Mouse (Mus musculus) heart, embryonic 10.5 days (tissue): ENCODE measurements at regions not wholly inside any gene's neighbourhood (a gene's known extent, or its start where the extent isn't known, plus 50 kb on each side); places are given as distances from the start of the nearest gene placed in this dataset.
A peak's percentile ranks its signal among the peaks of the same experiment; 100 is the strongest.
"Not testable (repeated sequence)": the region's sequence is repeated elsewhere in the genome, so short reads cannot be mapped to it uniquely, and the experiment has no call there.

Source experiments
- DNase-seq: peaks from one replicate; pipeline ENCODE4 v3.0.0-alpha.2; 2017; ENCODE audit warnings: low spot score
- H3K27ac ChIP-seq: fragments of 300-500 bp; sonication (generic); 2 replicates; pipeline ENCODE4 v1.5.1; 2016; ENCODE audit warnings: mild to moderate bottlenecking
- H3K27me3 ChIP-seq: fragments of 300-500 bp; sonication (generic); 2 replicates; pipeline ENCODE4 v1.6.1; 2016; ENCODE audit warnings: mild to moderate bottlenecking; ENCODE audit not compliant: poor library complexity, insufficient read depth, severe bottlenecking
- H3K36me3 ChIP-seq: fragments of 300-500 bp; sonication (generic); 2 replicates; pipeline ENCODE4 v1.6.1; 2016; ENCODE audit warnings: mild to moderate bottlenecking, moderate library complexity
- H3K4me1 ChIP-seq: fragments of 300-500 bp; sonication (generic); 2 replicates; pipeline ENCODE4 v1.6.1; 2016; ENCODE audit warnings: mild to moderate bottlenecking
- H3K4me3 ChIP-seq: fragments of 300-500 bp; sonication (generic); 2 replicates; pipeline ENCODE4 v1.5.1; 2016; ENCODE audit warnings: mild to moderate bottlenecking, moderate library complexity
- H3K9me3 ChIP-seq: fragments of 300-500 bp; sonication (generic); 2 replicates; pipeline ENCODE4 v1.6.1; 2016; ENCODE audit warnings: mild to moderate bottlenecking, moderate library complexity
- WGBS: fragments of 180-500 bp; shearing (Covaris S2); methylation state at CpG from one replicate; pipeline ENCODE4 v1.1.7; 2016; 5-methylcytosine and 5-hydroxymethylcytosine counted together

DNA sequence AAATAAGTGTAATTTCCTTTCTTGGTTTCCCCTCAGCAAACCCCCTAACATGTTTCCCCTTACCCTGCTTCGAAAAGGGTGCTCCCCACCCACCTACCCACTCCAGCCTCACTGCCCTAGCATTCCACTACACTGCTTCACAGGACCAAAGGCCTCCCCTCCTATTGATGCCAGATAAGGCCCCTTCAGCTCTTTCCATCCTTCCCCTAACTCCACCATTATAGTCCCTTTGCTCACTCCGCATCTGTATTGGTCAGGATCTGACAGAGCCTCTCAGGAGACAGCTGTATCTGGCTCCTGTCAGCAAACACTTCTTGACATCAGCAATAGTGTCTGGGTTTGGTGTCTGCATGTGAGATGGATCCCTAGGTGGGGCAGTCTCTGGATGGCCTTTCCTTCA is 267.3 kb upstream of the Flrt2 start:
- WGBS, result 25% methylated on average over 2 of the region's 2 CpGs
- Histone ChIP-seq H3K27me3 (no peaks in the 10 kb centered on the region), H3K4me1 (no peaks in the 10 kb centered on the region), H3K27ac (no peak overlapping the region), H3K4me3 (no peak overlapping the region), H3K9me3 (no peaks in the 10 kb centered on the region), H3K36me3 (no peaks in the 10 kb centered on the region)
- peak; percentile 77 for DNase-seq

DNA sequence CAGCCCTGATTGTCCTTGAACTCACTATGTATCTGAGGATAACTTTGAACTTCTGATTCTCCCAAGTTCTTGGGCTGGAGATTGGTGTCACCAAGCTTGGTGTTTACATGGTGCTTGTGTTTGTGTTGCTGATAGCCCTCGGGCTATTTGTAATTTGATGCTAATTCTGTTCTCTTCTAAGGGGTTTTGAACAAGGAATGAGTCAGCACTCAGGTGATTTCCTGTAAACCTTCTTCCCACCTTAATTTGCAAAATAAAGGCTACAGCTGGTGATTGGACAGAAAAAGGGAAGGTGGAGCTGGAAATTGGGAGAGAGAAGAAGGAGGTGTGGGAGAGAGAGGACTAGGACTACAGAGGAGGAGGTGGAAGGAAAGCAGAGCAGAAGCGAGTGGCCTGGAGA is 254.8 kb upstream of the Flrt2 start:
- H3K27me3 ChIP-seq, result no peaks in the 10 kb centered on the region
- no peaks in the 10 kb centered on the region for H3K36me3 ChIP-seq
- H3K27ac ChIP-seq, result no peak overlapping the region
- WGBS, result 46% methylated on average over 2 of the region's 2 CpGs
- no peak for DNase-seq
- H3K4me1 ChIP-seq, result no peaks in the 10 kb centered on the region
- H3K4me3 ChIP-seq, result no peak overlapping the region
- no peaks in the 10 kb centered on the region for H3K9me3 ChIP-seq

DNA sequence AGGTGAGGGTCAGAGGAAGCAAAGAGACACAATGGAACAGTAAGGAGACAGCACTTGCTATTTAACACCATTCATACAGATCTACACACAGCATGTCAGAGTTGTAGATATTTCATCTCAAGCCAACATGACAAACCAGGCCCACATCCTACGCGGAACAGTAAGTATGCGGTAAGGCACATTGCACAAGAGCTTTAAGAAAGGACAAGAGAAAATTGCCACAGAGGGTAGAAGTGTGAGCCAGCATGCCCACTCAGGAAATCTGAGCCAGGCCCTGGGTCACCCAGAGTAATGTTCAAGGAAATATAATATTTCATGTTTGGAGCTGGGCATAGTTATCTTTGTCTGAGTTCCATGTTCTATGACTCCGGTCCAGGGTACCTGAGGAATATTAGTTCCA is 234.5 kb upstream of the Flrt2 start:
- H3K27ac ChIP-seq, result no peak overlapping the region
- H3K4me1 ChIP-seq, result no peaks in the 10 kb centered on the region
- H3K36me3 ChIP-seq, result no peaks in the 10 kb centered on the region
- WGBS, result 95% methylated on average over 4 of the region's 4 CpGs
- no peaks in the 10 kb centered on the region for H3K27me3 ChIP-seq
- no peak for DNase-seq
- H3K4me3 ChIP-seq, result no peak overlapping the region
- H3K9me3 ChIP-seq, result no peaks in the 10 kb centered on the region

DNA sequence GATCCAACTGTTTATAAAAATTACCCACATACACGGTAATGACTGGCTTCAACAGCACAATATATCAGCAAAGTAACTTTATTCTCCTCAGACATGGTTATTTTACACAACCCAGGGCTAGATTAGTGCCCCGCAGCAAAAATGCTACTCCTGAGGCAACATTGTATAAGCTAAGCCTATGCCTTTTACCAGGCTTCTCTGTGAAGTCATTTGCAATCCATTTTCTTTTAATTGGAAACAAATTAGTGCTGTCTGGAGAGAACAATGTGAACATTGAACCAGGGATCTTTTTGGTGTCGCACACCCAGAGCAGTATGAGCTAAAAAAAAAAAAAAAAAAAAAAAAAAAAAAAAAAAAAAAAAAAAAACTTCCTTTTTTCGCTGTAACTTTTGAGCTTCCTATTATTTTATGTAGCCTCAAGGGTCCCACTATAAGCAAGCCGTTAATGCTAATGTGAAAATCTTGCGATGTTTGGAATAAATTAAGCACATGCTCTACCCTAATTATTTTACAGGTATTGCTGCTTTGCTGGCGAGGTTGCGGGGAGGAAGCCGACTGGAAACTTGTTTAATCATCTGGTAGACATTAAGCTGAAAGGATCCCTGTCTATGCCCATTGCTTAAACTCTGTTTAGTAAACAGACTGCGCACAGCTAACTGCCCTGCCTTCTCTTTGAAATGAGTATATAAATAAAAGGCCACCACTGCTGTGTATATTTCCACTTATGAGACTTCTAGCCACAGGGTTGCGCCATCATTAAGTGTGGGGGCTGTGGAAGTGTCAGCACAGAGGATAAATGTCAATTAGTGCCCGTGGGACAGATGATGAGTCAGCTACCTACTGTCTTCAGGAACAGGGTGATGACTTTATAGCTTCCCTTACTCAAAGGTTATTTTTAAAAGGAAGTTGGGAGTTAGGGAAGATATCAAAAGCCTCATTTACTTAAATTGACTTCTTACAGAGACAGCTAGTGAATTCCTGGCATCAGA is 225.2 kb upstream of the Flrt2 start:
- H3K36me3 ChIP-seq, result no peaks in the 10 kb centered on the region
- H3K27me3 ChIP-seq, result no peaks in the 10 kb centered on the region
- no peak overlapping the region for H3K27ac ChIP-seq
- DNase-seq, result no peak
- H3K4me1 ChIP-seq, result no peaks in the 10 kb centered on the region
- no peak overlapping the region for H3K4me3 ChIP-seq
- WGBS, result 73% methylated on average over 12 of the region's 12 CpGs
- H3K9me3 ChIP-seq, result no peaks in the 10 kb centered on the region

DNA sequence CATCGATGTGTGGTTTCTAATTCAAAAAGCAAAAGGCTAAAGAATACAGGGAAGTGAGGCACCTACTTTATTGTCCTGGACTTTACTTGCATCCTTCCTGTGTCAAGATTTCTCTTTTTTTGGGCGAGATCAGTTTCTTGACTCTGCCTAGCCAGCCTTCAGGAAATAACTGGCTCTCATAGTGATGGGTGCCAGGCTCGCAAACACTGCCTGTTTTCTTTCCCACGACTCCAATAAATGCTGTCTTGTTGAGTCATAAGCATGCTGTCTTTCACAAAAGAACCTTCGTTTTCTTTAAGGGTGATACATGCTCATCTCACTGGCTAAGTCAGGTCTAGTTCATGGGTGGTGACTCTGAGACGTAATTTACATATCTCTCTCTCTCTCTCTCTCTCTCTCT is 222.1 kb upstream of the Flrt2 start:
- DNase-seq, result no peak
- H3K9me3 ChIP-seq, result no peaks in the 10 kb centered on the region
- no peaks in the 10 kb centered on the region for H3K4me1 ChIP-seq
- H3K4me3 ChIP-seq, result no peak overlapping the region
- WGBS, result 61% methylated on average over 6 of the region's 6 CpGs
- H3K27ac ChIP-seq, result no peak overlapping the region
- no peaks in the 10 kb centered on the region for H3K27me3 ChIP-seq
- H3K36me3 ChIP-seq, result no peaks in the 10 kb centered on the region

DNA sequence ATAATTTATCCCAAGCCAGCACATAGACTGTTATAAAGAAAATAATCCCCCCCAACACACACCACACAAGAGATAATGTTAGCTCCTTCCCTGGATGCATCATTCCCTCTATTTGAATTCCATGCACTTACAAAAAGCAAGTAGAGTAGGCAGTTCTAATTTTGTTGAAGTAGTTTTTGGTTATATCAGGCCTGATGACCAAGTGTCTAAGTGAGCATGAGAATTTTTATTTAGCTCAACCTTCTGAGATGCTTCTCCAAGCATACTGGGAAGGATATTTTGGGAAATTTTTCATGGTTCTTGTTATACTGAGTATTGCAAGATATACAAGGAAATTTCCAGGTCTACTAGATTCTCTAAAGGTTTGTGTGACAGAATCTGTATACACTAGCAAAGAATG is 205.5 kb upstream of the Flrt2 start:
- no peaks in the 10 kb centered on the region for H3K9me3 ChIP-seq
- H3K4me3 ChIP-seq, result no peak overlapping the region
- H3K36me3 ChIP-seq, result no peaks in the 10 kb centered on the region
- H3K27me3 ChIP-seq, result no peaks in the 10 kb centered on the region
- no peaks in the 10 kb centered on the region for H3K4me1 ChIP-seq
- no peak overlapping the region for H3K27ac ChIP-seq
- DNase-seq, result no peak

DNA sequence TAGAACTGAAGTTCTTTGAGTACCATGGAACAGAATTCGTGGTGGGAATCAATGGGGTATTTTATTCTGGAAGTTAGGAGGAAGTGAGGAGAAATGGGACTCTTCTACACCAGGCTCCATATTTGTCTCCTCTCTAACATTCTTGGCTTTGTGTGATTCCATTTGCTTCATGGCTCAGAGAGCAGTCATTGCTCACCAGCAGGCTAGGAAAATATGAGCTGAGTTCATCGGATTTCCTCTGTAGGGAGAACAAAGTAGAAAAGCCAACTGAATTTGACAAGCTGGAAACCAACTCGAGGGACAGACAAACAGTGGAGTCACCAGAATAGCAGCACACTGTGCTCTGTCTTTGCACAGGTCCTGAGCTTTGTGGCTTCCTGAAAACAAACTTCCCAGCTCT is 203.7 kb upstream of the Flrt2 start:
- 64% methylated on average over 3 of the region's 3 CpGs for WGBS

DNA sequence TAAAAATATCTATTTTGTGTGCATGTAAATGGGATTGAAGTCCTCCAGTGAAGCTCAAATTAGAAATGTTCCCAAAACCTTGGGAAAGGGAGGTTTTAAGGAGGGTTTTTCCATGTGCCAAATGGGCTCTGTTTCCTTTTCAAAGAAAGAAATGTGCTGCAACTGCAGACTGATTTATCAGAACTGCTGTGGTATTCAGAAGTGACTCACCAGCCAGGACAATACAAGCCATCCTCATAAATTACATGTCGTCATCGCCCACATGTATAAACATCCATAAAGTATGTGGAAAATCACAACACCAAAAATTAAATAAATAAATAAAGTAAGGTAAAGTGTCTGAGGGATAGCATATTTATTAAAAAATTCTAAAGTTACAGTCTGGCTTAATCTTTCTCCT is 202.7 kb upstream of the Flrt2 start:
- no peaks in the 10 kb centered on the region for H3K36me3 ChIP-seq
- no peak for DNase-seq
- H3K4me1 ChIP-seq, result no peaks in the 10 kb centered on the region
- H3K27me3 ChIP-seq, result no peaks in the 10 kb centered on the region
- H3K9me3 ChIP-seq, result no peaks in the 10 kb centered on the region
- no peak overlapping the region for H3K27ac ChIP-seq
- WGBS, result 83% methylated on average over 2 of the region's 2 CpGs
- no peak overlapping the region for H3K4me3 ChIP-seq

More for the DNA sequence above, 203.7 kb upstream of the Flrt2 start:
- no peak overlapping the region for H3K4me3 ChIP-seq
- H3K36me3 ChIP-seq, result no peaks in the 10 kb centered on the region
- no peak overlapping the region for H3K27ac ChIP-seq
- H3K9me3 ChIP-seq, result no peaks in the 10 kb centered on the region
- no peak for DNase-seq
- no peaks in the 10 kb centered on the region for H3K27me3 ChIP-seq
- H3K4me1 ChIP-seq, result no peaks in the 10 kb centered on the region

DNA sequence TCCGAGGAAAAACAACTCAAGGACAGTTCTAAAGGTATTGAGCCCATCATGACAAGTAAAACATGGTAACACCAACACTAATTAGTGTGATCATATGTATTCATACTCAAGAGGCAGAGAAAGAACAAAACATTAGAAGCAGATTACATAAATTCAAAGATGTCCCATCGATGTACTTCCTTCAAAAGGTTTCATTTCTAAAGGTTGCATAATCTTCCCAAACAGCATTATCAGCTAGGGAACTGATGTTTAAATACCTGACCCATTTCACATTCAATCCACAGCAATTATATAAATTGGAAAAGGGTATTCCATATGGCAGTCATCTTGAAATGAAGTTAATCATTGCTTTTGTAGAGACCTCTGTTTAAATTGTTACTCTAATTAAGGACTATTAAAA is 202.2 kb upstream of the Flrt2 start:
- H3K27me3 ChIP-seq, result no peaks in the 10 kb centered on the region
- DNase-seq, result no peak
- no peak overlapping the region for H3K4me3 ChIP-seq
- WGBS, result 76% methylated on average over 2 of the region's 2 CpGs
- no peaks in the 10 kb centered on the region for H3K9me3 ChIP-seq
- H3K4me1 ChIP-seq, result no peaks in the 10 kb centered on the region
- no peak overlapping the region for H3K27ac ChIP-seq
- H3K36me3 ChIP-seq, result no peaks in the 10 kb centered on the region

DNA sequence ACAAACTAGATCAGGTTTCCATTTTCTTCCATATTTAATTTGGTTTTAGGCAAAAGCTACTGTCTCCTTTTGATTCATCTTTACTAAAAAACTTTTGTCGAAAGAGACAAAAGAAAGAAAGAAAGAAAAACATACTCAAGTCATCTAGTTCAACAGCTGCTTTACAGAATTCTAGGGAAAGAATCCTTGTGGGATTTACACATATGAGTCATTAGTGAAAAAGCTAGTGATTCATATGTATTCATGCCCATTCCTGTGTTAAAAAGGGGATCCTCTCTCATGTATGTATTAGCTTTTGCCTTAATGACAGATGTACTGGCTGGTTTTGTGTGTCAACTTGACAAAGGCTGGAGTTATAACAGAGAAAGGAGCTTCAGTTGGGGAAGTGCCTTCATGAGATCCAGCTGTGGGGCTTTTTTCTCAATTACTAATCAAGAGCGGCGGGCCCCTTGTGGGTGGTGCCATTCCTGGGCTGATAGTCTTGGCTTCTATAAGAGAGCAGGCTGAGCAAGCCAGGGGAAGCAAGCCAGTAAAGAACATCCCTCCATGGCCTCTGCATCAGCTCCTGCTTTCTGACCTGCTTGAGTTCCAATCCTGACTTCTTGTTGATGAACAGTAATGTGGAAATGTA is 200.1 kb upstream of the Flrt2 start:
- H3K4me3 ChIP-seq, H3K27ac ChIP-seq, H3K9me3 ChIP-seq, H3K4me1 ChIP-seq, DNase-seq, H3K36me3 ChIP-seq, H3K27me3 ChIP-seq: not testable (repeated sequence)
- 56% methylated on average over 3 of the region's 3 CpGs for WGBS

DNA sequence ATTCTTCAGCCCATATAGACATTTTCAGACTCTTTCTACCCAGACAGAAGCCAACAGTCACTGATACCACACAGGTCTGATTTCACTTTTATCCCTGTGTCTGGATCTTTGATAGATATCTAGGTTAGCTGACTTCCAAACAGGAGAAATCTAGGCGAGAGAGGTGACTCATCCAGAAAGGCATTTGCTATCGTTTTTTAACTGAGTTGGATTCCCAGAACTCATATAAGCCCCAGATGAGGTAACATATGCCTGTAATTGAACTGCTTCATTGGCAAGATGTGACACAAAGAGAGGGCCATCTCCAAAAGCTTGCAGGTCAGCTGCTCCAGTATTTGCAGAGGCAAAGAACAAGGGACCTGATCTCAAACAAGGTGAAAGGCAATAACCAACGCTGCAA is 190.6 kb upstream of the Flrt2 start:
- 68% methylated on average over 3 of the region's 3 CpGs for WGBS
- DNase-seq, result no peak
- Histone ChIP-seq H3K9me3 (no peaks in the 10 kb centered on the region), H3K36me3 (no peaks in the 10 kb centered on the region), H3K27me3 (no peaks in the 10 kb centered on the region), H3K4me3 (no peak overlapping the region), H3K27ac (no peak overlapping the region), H3K4me1 (no peaks in the 10 kb centered on the region)

DNA sequence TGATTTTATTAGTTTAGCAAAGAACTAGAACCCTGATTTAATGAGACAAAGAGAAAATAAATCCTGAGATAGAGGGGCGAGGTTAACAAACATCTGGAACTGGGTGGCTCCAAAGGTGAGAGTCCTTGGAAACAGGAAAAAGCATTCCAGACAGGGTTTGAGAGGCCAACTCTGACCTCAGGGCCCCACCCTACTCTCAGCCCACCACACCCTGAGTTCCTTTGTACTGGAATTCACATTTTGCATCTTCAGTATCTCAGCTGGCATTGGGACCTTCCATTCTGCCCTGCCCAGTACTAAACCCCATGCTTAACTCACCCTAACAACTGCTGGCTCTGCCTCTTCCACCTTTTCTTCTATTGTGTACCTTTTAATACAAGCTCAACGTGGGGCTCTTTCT is 172.0 kb upstream of the Flrt2 start:
- H3K27me3 ChIP-seq, result no peaks in the 10 kb centered on the region
- H3K9me3 ChIP-seq, result no peaks in the 10 kb centered on the region
- H3K4me1 ChIP-seq, result no peaks in the 10 kb centered on the region
- no peak overlapping the region for H3K27ac ChIP-seq
- H3K4me3 ChIP-seq, result no peak overlapping the region
- WGBS, result 75% methylated on average over 2 of the region's 2 CpGs
- H3K36me3 ChIP-seq, result no peaks in the 10 kb centered on the region
- DNase-seq, result no peak

DNA sequence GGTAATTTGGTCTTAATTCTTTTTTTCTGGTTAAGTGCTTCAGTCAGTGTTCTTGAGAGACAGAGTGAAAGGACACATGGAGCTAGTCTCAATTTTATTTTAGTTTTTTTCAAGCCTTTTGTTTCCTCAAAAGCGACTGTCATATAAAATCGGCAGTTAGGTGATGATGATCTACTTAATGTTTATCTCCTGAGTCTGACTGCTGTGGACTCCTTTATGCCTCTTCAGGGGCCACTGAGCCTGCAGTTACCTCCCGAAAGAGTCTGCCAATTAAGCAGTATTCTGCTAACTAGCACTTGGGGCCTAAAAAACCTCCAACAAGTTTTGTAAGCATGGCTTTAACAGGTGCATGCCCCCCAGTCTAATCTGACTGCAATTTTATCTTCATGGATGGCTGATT is 170.0 kb upstream of the Flrt2 start:
- DNase-seq, result no peak

More for the DNA sequence above, 170.0 kb upstream of the Flrt2 start:
- Histone ChIP-seq H3K27ac (no peak overlapping the region), H3K9me3 (no peaks in the 10 kb centered on the region), H3K4me3 (no peak overlapping the region), H3K4me1 (no peaks in the 10 kb centered on the region), H3K36me3 (no peaks in the 10 kb centered on the region), H3K27me3 (no peaks in the 10 kb centered on the region)
- WGBS, result 81% methylated on average over 3 of the region's 3 CpGs
